Mouse (Mus musculus) spleen, adult 12 weeks (tissue): ENCODE results near the gene Pcsk4.
A peak's percentile ranks its signal among the peaks of the same experiment; 100 is the strongest.

Experiments used
- DNase-seq: peaks from one replicate; pipeline ENCODE4 v3.0.0; 2022; ENCODE audit warnings: low spot score

Gene Pcsk4

GRCm38 (mm10) chr10:80321670-80322581 is 7.4 kb downstream of the Pcsk4 start:
- no peak for DNase-seq

- DNase-seq = no peak
These were observed 8.2 kb downstream of the Pcsk4 start for GRCm38 (mm10) chr10:80321014-80321669.

GRCm38 (mm10) chr10:80320340-80320760 is 8.9 kb downstream of the Pcsk4 start, which contains the start of gene 2310011J03Rik:
Gene 2310011J03Rik (minus strand): TSS chr10:80320537.
- peak; percentile 81 for DNase-seq

GRCm38 (mm10) chr10:80317011-80317410 is 12.3 kb downstream of the Pcsk4 start:
- DNase-seq = no peak

GRCm38 (mm10) chr10:80316359-80316781 is 12.9 kb downstream of the Pcsk4 start:
- no peak for DNase-seq

GRCm38 (mm10) chr10:80315315-80315714 is 14.0 kb downstream of the Pcsk4 start:
- no peak for DNase-seq

GRCm38 (mm10) chr10:80314494-80315001 is 14.8 kb downstream of the Pcsk4 start:
- no peak for DNase-seq

GRCm38 (mm10) chr10:80313627-80314201 is 15.6 kb downstream of the Pcsk4 start:
- DNase-seq = no peak

GRCm38 (mm10) chr10:80312586-80313504 is 16.5 kb downstream of the Pcsk4 start:
- no peak for DNase-seq

- DNase-seq = no peak
These were observed 17.7 kb downstream of the Pcsk4 start for GRCm38 (mm10) chr10:80311560-80311959.

GRCm38 (mm10) chr10:80304862-80305261 is 24.4 kb downstream of the Pcsk4 start:
- DNase-seq = peak; percentile 51

- DNase-seq = no peak
These were observed 24.8 kb downstream of the Pcsk4 start for GRCm38 (mm10) chr10:80304458-80304857.

GRCm38 (mm10) chr10:80302471-80302881 is 26.8 kb downstream of the Pcsk4 start:
- DNase-seq = no peak

GRCm38 (mm10) chr10:80302082-80302355 is 27.3 kb downstream of the Pcsk4 start:
- DNase-seq = no peak

- DNase-seq = no peak
These were observed 27.8 kb downstream of the Pcsk4 start for GRCm38 (mm10) chr10:80301256-80302081.

- no peak for DNase-seq
These were observed 28.6 kb downstream of the Pcsk4 start for GRCm38 (mm10) chr10:80300672-80301181.

- no peak for DNase-seq
These were observed 29.5 kb downstream of the Pcsk4 start for GRCm38 (mm10) chr10:80299824-80300223.

- no peak for DNase-seq
These were observed 30.0 kb downstream of the Pcsk4 start for GRCm38 (mm10) chr10:80299301-80299700.

- DNase-seq = no peak
These were observed 30.6 kb downstream of the Pcsk4 start for GRCm38 (mm10) chr10:80298571-80299281.
